Mouse (Mus musculus): Measurements from ENCODE around the gene Sco2.

DNA sequence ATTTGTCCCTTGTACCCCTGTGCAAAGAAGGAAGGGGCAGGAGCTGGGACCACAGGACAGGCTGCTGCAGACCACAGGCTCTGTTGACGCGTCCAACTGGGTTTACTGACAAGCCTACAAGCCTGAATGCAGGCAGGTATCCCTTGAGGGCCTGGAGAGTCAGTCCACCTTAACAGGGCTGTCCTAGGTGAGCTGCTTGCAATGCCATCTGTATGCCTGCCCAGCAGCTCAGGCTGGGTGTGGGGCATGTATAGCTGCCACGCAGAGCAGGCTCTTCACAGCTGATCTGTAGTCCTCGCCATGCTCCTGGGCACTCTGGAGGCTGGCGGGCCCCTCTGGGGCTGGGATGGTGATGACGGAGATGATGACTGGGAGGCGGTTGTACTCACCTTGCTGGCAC is 11.0 kb upstream of the Sco2 start, which contains the start of gene Klhdc7b:
- TF ChIP-seq CTCF (IDR thresholded peaks at IDR 0.05; ENCODE audit: extremely low read depth, insufficient read depth, insufficient read length, insufficient replicate concordance) (no peak), POLR2A (IDR thresholded peaks at IDR 0.05; ENCODE audit: low read depth, low read length) (no peak)
